Mouse (Mus musculus) myocyte (in vitro differentiated cells): Measurements from ENCODE around the gene Itch. TPM values are rescaled to one million over a fixed set of nuclear protein-coding genes. Genes with fewer than 3 reads are reported as not detected.

Experiments
- H3K27me3 ChIP-seq: one replicate; pipeline ENCODE4 v1.6.1; 2011; ENCODE audit not compliant: control insufficient read depth, insufficient read depth, insufficient read length
- H3K36me3 ChIP-seq: one replicate; pipeline ENCODE4 v1.6.1; 2011; ENCODE audit not compliant: control insufficient read depth, insufficient read depth
- H3K4me2 ChIP-seq: one replicate; pipeline ENCODE4 v1.6.1; 2011; ENCODE audit warnings: low read depth, control low read depth
- H3K4me3 ChIP-seq: one replicate; pipeline ENCODE4 v1.5.1; 2011; ENCODE audit warnings: mild to moderate bottlenecking, control low read depth, moderate library complexity
- H3K79me2 ChIP-seq: one replicate; pipeline ENCODE4 v1.6.1; 2011; ENCODE audit not compliant: control insufficient read depth, insufficient read depth
- H3ac ChIP-seq: one replicate; pipeline ENCODE4 v1.6.1; 2011; ENCODE audit not compliant: control insufficient read depth, insufficient read length
- CEBPB ChIP-seq: IDR thresholded peaks from 2 replicates; pipeline ENCODE4 v1.6.1; 2011; ENCODE audit warnings: mild to moderate bottlenecking, moderate library complexity; ENCODE audit not compliant: poor library complexity, insufficient read depth, severe bottlenecking
- E2F4 ChIP-seq: IDR thresholded peaks from one replicate; pipeline ENCODE4 v1.6.1; 2011; ENCODE audit warnings: mild to moderate bottlenecking, control low read depth, moderate library complexity; ENCODE audit not compliant: insufficient read depth
- MAX ChIP-seq: IDR thresholded peaks from one replicate; pipeline ENCODE4 v1.6.1; 2011; ENCODE audit warnings: low read depth, mild to moderate bottlenecking, control low read depth
- MYOD1 ChIP-seq, 3 experiments: IDR thresholded peaks; one replicate each; pipeline ENCODE4 v1.6.1; 2011; ENCODE audit warnings: control low read depth in 2 of 3, low read depth in 2 of 3, mild to moderate bottlenecking in 2 of 3, moderate library complexity in 1 of 3; ENCODE audit not compliant: insufficient read length in 2 of 3, control insufficient read depth in 1 of 3
- MYOG ChIP-seq, 3 experiments: IDR thresholded peaks; one replicate each; pipeline ENCODE4 v1.6.1; 2011; ENCODE audit warnings: control low read depth in 2 of 3, low read depth in 2 of 3, mild to moderate bottlenecking in 2 of 3; ENCODE audit not compliant: insufficient read length in 2 of 3, control insufficient read depth in 1 of 3, insufficient read depth in 1 of 3
- POLR2A ChIP-seq: IDR thresholded peaks from one replicate; pipeline ENCODE4 v1.6.1; 2011; ENCODE audit warnings: low read depth, mild to moderate bottlenecking, control low read depth, moderate library complexity; ENCODE audit not compliant: insufficient read length
- POLR2AphosphoS2 ChIP-seq: IDR thresholded peaks from one replicate; pipeline ENCODE4 v1.6.1; 2011; ENCODE audit warnings: low read depth, control low read depth; ENCODE audit not compliant: insufficient read length
- REST ChIP-seq: IDR thresholded peaks from one replicate; pipeline ENCODE4 v1.6.1; 2011; ENCODE audit warnings: mild to moderate bottlenecking, control low read depth, moderate library complexity; ENCODE audit not compliant: insufficient read depth, insufficient read length
- SRF ChIP-seq: IDR thresholded peaks from one replicate; pipeline ENCODE4 v1.6.1; 2011; ENCODE audit warnings: low read depth; ENCODE audit not compliant: control insufficient read depth, insufficient read length
- TCF12 ChIP-seq: IDR thresholded peaks from one replicate; pipeline ENCODE4 v1.6.1; 2011; ENCODE audit warnings: mild to moderate bottlenecking, control low read depth; ENCODE audit not compliant: poor library complexity, insufficient read depth, severe bottlenecking
- TCF3 ChIP-seq: IDR thresholded peaks from one replicate; pipeline ENCODE4 v1.6.1; 2011; ENCODE audit warnings: low read depth, control low read depth; ENCODE audit not compliant: insufficient read length
- USF1 ChIP-seq: IDR thresholded peaks from one replicate; pipeline ENCODE4 v1.6.1; 2011; ENCODE audit warnings: low read depth, mild to moderate bottlenecking, control low read depth, moderate library complexity
- polyA plus RNA-seq: library from polyadenylated mRNA; unstranded; fragments of >200 nt; fragmentation: generic; extraction: Trizol; gene quantifications from one replicate; pipeline ENCODE4 v1.2.1, GENCODE M21; 2012; ENCODE audit warnings: missing spikeins

Gene Itch
- polyA plus RNA-seq, 1 experiment, result 8.8 TPM

- Histone ChIP-seq H3K36me3 (no peaks in the 10 kb centered on the region), H3K79me2 (no peaks in the 10 kb centered on the region), H3K4me3 (no peak overlapping the region), H3ac (no peak overlapping the region), H3K4me2 (no peak overlapping the region), H3K27me3 (no peaks in the 10 kb centered on the region)
- TF ChIP-seq REST, result no peak
- TF ChIP-seq TCF3, result no peak
- TF ChIP-seq POLR2AphosphoS2, result no peak
- TF ChIP-seq USF1, result no peak
- TF ChIP-seq TCF12, result no peak
- no peak for TF ChIP-seq CEBPB
- no peak for TF ChIP-seq MAX
- no peak for TF ChIP-seq SRF
- no peak for TF ChIP-seq MYOD1 (IDR thresholded peaks at IDR 0.05; ENCODE audit: control insufficient read depth in 1 of 3, insufficient read length in 2 of 3, low read depth in 2 of 3)
- TF ChIP-seq MYOG (IDR thresholded peaks at IDR 0.05; ENCODE audit: control insufficient read depth in 1 of 3, insufficient read depth in 1 of 3, insufficient read length in 2 of 3, low read depth in 2 of 3), result no peak
- TF ChIP-seq E2F4, result no peak
- no peak for TF ChIP-seq POLR2A
Measured at GRCm38 (mm10) chr2:155090909-155091742, 42.2 kb upstream of the Itch start.

DNA sequence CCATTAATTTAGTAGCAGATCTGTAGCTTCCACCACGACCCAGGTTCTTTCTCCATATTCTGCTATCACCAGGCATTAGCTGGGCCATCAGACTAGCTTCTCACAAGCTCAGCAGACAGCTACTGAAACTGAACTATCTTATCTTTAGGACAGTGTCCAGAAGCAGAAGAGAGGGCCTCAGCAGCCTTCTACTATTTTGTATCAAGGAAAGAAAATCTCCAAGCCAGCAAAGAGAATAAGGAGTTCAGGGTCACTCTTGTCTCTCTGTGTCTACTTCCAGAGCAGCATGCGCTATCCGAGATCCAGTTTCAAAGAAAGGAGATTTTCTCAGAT, 41.6 kb upstream of the Itch start:
- Histone ChIP-seq H3ac (no peak overlapping the region), H3K79me2 (no peaks in the 10 kb centered on the region), H3K4me3 (no peak overlapping the region), H3K36me3 (no peaks in the 10 kb centered on the region), H3K27me3 (no peaks in the 10 kb centered on the region), H3K4me2 (no peak overlapping the region)
- TF ChIP-seq MYOD1 (IDR thresholded peaks at IDR 0.05; ENCODE audit: control insufficient read depth in 1 of 3, insufficient read length in 2 of 3, low read depth in 2 of 3) (no peak), REST (no peak), USF1 (no peak), MYOG (IDR thresholded peaks at IDR 0.05; ENCODE audit: control insufficient read depth in 1 of 3, insufficient read depth in 1 of 3, insufficient read length in 2 of 3, low read depth in 2 of 3) (no peak), CEBPB (no peak), SRF (no peak), E2F4 (no peak), POLR2AphosphoS2 (no peak), MAX (no peak)

- H3K27me3 ChIP-seq, result no peaks in the 10 kb centered on the region
- H3K4me3 ChIP-seq, result no peak overlapping the region
- no peaks in the 10 kb centered on the region for H3K79me2 ChIP-seq
- no peak overlapping the region for H3K4me2 ChIP-seq
- TF ChIP-seq POLR2A (no peak), REST (no peak), CEBPB (no peak)
- H3ac ChIP-seq, result no peak overlapping the region
- no peaks in the 10 kb centered on the region for H3K36me3 ChIP-seq
Measured at GRCm38 (mm10) chr2:155093418-155093817, 39.9 kb upstream of the Itch start.

GRCm38 (mm10) chr2:155098720-155099380, 34.5 kb upstream of the Itch start:
- H3K4me2 ChIP-seq, result no peak overlapping the region
- no peaks in the 10 kb centered on the region for H3K79me2 ChIP-seq
- H3K36me3 ChIP-seq, result no peaks in the 10 kb centered on the region
- H3K27me3 ChIP-seq, result no peaks in the 10 kb centered on the region
- TF ChIP-seq TCF12 (no peak), E2F4 (no peak), REST (no peak), MAX (no peak), POLR2A (no peak), CEBPB (no peak), MYOD1 (IDR thresholded peaks at IDR 0.05; ENCODE audit: control insufficient read depth in 1 of 3, insufficient read length in 2 of 3, low read depth in 2 of 3) (no peak), TCF3 (no peak), MYOG (IDR thresholded peaks at IDR 0.05; ENCODE audit: control insufficient read depth in 1 of 3, insufficient read depth in 1 of 3, insufficient read length in 2 of 3, low read depth in 2 of 3) (no peak), SRF (no peak), USF1 (no peak), POLR2AphosphoS2 (no peak)
- H3ac ChIP-seq, result no peak overlapping the region
- H3K4me3 ChIP-seq, result no peak overlapping the region

GRCm38 (mm10) chr2:155099421-155099820, 33.9 kb upstream of the Itch start:
- Histone ChIP-seq H3K27me3 (no peaks in the 10 kb centered on the region), H3ac (no peak overlapping the region), H3K4me2 (no peak overlapping the region), H3K36me3 (no peaks in the 10 kb centered on the region), H3K4me3 (no peak overlapping the region), H3K79me2 (no peaks in the 10 kb centered on the region)
- TF ChIP-seq E2F4 (no peak), TCF12 (no peak), MYOG (IDR thresholded peaks at IDR 0.05; ENCODE audit: control insufficient read depth in 1 of 3, insufficient read depth in 1 of 3, insufficient read length in 2 of 3, low read depth in 2 of 3) (no peak), POLR2A (no peak), USF1 (no peak), MYOD1 (IDR thresholded peaks at IDR 0.05; ENCODE audit: control insufficient read depth in 1 of 3, insufficient read length in 2 of 3, low read depth in 2 of 3) (no peak), POLR2AphosphoS2 (no peak), CEBPB (no peak), REST (no peak), SRF (no peak), MAX (no peak), TCF3 (no peak)
